Mouse (Mus musculus): ENCODE measurements at regions not wholly inside any gene's neighbourhood (a gene's known extent, or its start where the extent isn't known, plus 50 kb on each side); places are given as distances from the start of the nearest gene placed in this dataset.
"Not testable (repeated sequence)": the region's sequence is repeated elsewhere in the genome, so short reads cannot be mapped to it uniquely, and the experiment has no call there.

DNA sequence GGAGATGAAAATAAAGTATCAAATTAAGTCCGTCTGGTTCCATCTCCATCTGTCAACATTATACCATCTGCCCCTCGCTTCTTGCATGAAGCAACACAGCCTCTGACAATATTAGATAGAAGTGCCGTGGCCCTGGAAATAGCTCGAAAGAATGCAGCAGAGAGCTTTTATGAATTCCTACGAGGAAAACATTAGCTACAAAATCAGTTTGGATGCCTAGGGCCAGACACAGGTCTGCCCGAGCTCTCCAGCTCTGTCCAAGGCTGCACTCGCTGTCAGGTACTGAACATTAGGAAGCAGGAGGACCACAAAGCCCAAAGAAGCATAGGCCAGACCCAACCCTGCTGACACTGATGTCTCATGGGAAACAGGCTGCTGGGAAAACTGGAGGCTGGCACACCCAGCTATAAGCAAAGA lies 192.3 kb downstream of the Tcp10c start:
- Histone ChIP-seq H3K4me1 (replicated peaks) (no peaks in the 10 kb centered on the region), H3K4me2 (replicated peaks) (no peak overlapping the region), H3K27me3 (no peaks in the 10 kb centered on the region), H3K9me3 (peaks cover 71% of the 10 kb centered on the region), H3K27ac (no peak overlapping the region), H3K9ac (replicated peaks) (no peak overlapping the region), H3K4me3 (replicated peaks) (no peak overlapping the region), H3K36me3 (no peaks in the 10 kb centered on the region)
- ATAC-seq: no peak
- 84% methylated on average over 7 of the region's 7 CpGs for WGBS

DNA sequence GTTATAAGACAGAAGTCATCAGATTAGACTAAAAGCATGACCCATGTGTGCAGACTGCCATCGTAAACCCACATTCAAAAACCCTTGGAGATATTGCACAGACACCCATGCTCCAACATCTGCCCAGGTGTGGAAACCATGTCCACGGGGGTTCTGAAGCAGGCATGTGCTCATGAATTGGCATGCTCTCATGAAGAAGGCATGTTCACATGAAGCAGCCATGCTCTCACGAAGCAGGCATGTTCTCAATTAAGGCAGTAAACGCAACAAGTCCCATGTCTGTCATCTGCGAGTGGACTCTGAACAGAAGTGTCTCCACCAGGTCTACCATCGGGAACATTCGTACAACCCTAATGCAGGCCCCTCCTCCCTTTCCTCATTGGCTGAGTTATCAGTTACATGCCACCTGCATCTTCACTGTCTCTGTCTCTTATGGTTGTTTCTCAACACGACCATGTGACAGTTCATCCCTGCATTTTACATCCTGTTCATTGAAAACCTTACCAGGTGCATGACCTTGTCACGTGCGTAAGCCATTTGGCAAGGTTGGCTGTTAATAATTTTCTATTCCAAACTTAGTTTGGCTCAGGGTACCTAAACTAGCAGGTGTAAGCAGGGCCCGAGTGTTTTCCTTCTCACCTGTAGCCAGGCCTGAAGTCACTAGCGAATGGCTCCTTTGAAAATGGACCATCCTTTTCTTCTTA lies 193.4 kb downstream of the Tcp10c start:
- no peak for ATAC-seq
- Histone ChIP-seq H3K27me3 (no peaks in the 10 kb centered on the region), H3K9me3 (peaks cover 70% of the 10 kb centered on the region), H3K4me3 (replicated peaks) (no peak overlapping the region), H3K4me1 (replicated peaks) (no peaks in the 10 kb centered on the region), H3K36me3 (no peaks in the 10 kb centered on the region), H3K27ac (no peak overlapping the region), H3K9ac (replicated peaks) (no peak overlapping the region), H3K4me2 (replicated peaks) (no peak overlapping the region)
- WGBS: 66% methylated on average over 12 of the region's 12 CpGs

DNA sequence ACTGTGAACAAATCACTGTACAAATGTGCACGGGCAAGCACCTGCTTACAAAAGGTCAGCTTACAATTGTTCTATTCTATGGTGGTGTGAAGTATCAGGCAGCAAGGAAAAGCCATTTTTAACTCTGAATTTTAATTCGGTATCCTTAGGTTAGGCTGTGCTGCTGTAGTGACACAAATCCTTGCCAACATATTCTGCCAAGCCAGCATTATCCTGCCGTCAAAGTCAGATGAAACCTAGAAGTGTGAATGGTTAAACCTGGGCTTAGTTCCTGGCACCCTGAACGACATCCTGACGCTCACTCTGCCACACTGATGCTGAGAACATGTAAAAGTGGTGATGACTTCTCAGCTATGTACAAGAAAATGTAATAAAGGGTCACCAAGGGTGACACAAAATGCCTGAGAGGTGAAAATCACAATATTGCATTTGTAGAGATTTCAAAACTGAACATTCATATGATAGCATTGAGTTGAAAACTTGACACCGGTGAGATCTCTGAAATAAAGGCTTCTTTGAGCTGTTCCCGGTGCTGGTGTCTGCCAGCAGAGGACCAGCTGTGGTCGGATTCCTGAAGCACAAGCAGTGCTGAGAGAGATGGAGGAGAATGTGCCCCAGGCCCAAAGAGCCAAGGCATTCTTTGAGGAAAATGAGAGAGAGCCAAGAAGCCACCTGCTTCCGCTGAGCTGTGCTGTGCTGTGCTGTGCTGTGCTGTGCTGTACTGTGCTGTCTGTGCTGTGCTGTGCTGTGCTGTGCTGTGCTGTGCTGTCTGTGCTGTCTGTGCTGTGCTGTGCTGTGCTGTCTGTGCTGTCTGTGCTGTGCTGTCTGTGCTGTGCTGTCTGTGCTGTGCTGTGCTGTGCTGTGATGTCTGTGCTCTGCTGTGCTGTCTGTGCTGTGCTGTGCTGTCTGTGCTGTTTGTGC lies 195.9 kb downstream of the Tcp10c start:
- 68% methylated on average over 9 of the region's 9 CpGs for WGBS
- H3K9me3 ChIP-seq: peaks cover 52% of the 10 kb centered on the region
- no peak overlapping the region for H3K4me2 ChIP-seq (replicated peaks)
- H3K9ac ChIP-seq (replicated peaks): no peak overlapping the region
- no peak overlapping the region for H3K4me3 ChIP-seq (replicated peaks)
- peak; percentile 73 for ATAC-seq
- H3K27me3 ChIP-seq: no peaks in the 10 kb centered on the region
- peaks cover under 1% of the 10 kb centered on the region for H3K4me1 ChIP-seq (replicated peaks)
- no peaks in the 10 kb centered on the region for H3K36me3 ChIP-seq
- no peak overlapping the region for H3K27ac ChIP-seq

DNA sequence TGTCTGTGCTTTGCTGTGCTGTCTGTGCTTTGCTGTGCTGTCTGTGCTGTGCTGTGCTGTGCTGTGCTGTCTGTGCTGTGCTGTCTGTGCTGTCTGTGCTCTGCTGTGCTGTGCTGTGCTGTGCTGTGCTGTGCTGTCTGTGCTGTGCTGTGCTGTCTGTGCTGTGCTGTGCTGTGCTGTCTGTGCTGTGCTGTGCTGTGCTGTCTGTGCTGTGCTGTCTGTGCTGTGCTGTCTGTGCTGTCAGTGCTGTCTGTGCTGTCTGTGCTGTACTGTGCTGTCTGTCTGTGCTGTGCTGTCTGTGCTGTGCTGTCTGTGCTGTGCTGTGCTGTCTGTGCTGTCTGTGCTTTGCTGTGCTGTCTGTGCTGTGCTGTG lies 196.5 kb downstream of the Tcp10c start:
- H3K27me3 ChIP-seq; H3K4me3 ChIP-seq (replicated peaks); H3K9ac ChIP-seq (replicated peaks); H3K4me1 ChIP-seq (replicated peaks); H3K4me2 ChIP-seq (replicated peaks); H3K27ac ChIP-seq; H3K36me3 ChIP-seq: not testable (repeated sequence)
- peaks cover 49% of the 10 kb centered on the region for H3K9me3 ChIP-seq
- peak; percentile 77 for ATAC-seq

DNA sequence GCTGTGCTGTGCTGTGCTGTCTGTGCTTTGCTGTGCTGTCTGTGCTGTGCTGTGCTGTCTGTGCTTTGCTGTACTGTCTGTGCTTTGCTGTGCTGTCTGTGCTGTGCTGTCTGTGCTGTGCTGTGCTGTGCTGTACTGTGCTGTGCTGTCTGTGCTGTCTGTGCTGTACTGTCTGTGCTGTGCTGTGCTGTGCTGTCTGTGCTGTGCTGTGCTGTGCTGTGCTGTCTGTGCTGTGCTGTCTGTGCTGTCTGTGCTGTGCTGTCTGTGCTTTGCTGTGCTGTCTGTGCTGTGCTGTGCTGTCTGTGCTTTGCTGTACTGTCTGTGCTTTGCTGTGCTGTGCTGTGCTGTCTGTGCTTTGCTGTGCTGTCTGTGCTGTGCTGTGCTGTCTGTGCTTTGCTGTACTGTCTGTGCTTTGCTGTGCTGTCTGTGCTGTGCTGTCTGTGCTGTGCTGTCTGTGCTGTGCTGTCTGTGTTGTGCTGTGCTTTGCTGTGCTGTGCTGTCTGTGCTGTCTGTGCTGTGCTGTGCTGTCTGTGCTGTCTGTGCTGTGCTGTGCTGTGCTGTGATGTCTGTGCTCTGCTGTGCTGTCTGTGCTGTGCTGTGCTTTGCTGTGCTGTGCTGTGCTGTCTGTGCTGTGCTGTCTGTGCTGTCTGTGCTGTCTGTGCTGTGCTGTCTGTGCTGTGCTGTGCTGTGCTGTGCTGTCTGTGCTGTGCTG lies 197.5 kb downstream of the Tcp10c start:
- ATAC-seq: peak; percentile 78
- H3K4me1 ChIP-seq (replicated peaks); H3K4me2 ChIP-seq (replicated peaks); H3K27me3 ChIP-seq; H3K9ac ChIP-seq (replicated peaks); H3K27ac ChIP-seq; H3K36me3 ChIP-seq; H3K4me3 ChIP-seq (replicated peaks): not testable (repeated sequence)
- H3K9me3 ChIP-seq: peaks cover 44% of the 10 kb centered on the region

DNA sequence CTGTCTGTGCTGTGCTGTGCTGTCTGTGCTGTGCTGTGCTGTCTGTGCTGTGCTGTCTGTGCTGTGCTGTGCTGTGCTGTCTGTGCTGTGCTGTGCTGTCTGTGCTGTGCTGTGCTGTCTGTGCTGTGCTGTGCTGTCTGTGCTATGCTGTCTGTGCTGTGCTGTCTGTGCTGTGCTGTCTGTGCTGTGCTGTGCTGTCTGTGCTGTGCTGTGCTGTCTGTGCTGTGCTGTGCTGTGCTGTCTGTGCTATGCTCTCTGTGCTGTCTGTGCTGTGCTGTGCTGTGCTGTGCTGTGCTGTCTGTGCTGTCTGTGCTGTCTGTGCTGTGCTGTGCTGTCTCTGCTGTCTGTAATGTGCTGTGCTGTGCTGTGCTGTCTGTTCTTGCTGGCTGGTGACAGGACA lies 198.5 kb downstream of the Tcp10c start:
- not testable (repeated sequence) for H3K9ac ChIP-seq (replicated peaks); H3K4me2 ChIP-seq (replicated peaks); H3K4me1 ChIP-seq (replicated peaks); H3K4me3 ChIP-seq (replicated peaks); H3K27ac ChIP-seq; H3K27me3 ChIP-seq; H3K36me3 ChIP-seq
- peaks cover 35% of the 10 kb centered on the region for H3K9me3 ChIP-seq
- ATAC-seq: peak; percentile 76

DNA sequence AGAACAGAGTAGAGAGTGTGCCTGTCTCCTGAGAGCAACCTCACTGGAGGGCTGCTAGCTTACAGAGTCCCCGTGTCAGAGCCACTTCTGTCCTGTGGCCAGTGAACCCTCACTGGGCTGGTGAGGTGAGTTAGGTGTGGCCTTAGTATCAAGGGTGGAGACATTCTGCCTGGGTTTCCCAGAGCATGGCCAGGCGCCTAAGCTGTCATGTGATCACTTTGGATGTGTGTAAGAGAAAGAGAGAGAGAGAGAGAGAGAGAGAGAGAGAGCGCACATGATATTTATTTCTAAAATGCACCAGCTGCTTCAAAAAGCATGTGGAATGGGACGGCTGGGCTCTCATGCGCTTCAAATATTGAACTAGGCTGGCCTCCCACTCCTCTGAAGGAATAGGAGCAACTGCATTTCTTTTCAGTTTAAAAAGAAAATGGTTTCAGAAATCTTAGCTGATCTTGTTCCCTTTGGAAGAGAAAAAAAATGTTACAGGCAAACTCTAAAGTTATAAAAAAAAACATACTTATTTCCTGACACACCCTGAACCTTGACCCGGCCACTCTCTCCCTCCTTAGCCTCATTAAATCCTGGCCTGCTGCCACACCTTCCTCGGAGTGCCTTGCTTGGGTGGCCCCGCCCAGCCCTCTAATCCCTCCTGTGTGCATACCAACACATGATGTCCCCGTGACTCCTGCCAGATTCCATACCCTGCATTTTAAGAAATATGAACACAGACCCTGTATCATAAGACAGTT lies 201.1 kb downstream of the Tcp10c start:
- H3K9ac ChIP-seq (replicated peaks); H3K4me3 ChIP-seq (replicated peaks); H3K27ac ChIP-seq; H3K4me1 ChIP-seq (replicated peaks); ATAC-seq; H3K36me3 ChIP-seq; H3K4me2 ChIP-seq (replicated peaks); H3K27me3 ChIP-seq: not testable (repeated sequence)
- peaks cover 14% of the 10 kb centered on the region for H3K9me3 ChIP-seq
- 33% methylated on average over 9 of the region's 9 CpGs for WGBS

DNA sequence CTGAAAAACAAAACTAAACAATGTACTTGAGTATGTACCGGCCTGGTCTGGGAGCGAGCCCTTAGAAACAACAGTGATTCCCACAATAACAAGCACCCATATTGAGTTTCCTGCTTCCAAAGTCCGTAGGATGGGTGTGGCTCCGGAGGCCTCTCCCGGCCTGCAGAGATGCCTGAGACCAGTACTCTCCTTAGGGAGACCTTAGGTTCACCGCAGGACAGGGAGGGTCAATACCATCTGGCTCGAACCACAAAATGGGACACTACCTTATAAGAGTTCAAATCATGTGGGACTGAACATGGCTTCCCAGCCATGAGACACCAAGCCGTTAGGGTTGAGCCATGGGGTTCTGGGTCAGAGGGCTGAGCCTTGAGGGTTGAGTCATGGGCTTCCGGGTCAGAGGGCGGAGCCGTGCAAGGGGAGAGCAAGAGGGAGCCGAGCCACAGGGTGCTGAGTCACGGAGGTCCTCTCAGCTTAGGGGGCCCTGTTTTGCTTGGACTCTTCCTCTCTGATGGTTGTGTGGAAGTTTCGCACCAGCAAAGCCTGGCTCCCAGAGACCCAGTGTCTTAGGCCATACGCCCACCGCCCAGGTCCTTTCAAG lies 201.8 kb downstream of the Tcp10c start:
- not testable (repeated sequence) for H3K4me1 ChIP-seq (replicated peaks); H3K4me2 ChIP-seq (replicated peaks); H3K4me3 ChIP-seq (replicated peaks); ATAC-seq; H3K36me3 ChIP-seq; H3K27me3 ChIP-seq; H3K9ac ChIP-seq (replicated peaks); H3K27ac ChIP-seq
- WGBS: 84% methylated on average over 16 of the region's 16 CpGs
- H3K9me3 ChIP-seq: peaks cover 11% of the 10 kb centered on the region

DNA sequence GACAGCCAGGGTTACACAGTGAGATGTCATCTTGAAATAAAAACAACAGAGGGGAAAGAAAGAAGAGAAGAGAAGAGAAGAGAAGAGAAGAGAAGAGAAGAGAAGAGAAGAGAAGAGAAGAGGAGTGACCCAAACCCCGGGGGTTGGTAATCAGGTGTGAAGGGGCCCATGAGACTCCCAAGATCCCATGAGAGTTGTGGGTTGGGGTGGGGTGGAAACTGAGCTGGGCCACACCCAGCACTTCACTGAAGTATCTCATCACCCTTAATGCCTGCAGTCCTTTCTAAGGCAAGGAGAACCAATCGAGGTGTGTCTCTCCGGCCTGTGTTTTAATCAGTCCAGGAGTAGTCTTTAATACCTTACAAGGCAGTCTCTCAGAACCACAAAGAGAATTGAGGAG lies 201.5 kb upstream of the Afdn start:
- H3K4me1 ChIP-seq (replicated peaks): peaks cover 5% of the 10 kb centered on the region

DNA sequence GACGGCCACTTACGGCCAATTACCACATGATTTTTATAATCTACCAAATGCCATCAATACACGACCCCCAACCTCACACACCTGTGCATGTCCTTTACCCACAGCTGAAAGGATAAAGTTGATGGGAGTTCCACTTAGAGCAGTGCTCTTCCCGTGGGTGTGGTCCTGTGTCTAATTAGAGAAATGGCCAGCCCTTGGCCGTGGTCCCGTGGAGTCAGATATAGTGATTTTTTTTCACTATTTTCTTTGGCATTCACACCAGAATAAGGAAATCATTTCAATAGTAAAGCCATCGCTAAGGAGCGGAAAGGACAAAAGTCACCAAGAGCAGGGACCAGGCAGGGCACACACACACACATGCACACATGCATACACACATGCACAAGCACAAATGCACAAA lies 199.0 kb upstream of the Afdn start:
- no peak for ATAC-seq
- 85% methylated on average over 8 of the region's 8 CpGs for WGBS

More for the DNA sequence above, 201.5 kb upstream of the Afdn start:
- no peak overlapping the region for H3K27ac ChIP-seq
- no peaks in the 10 kb centered on the region for H3K36me3 ChIP-seq
- no peak overlapping the region for H3K4me2 ChIP-seq (replicated peaks)
- no peak overlapping the region for H3K9ac ChIP-seq (replicated peaks)
- H3K9me3 ChIP-seq: no peaks in the 10 kb centered on the region
- 80% methylated on average over 3 of the region's 3 CpGs for WGBS
- no peak for ATAC-seq
- no peaks in the 10 kb centered on the region for H3K27me3 ChIP-seq
- no peak overlapping the region for H3K4me3 ChIP-seq (replicated peaks)

DNA sequence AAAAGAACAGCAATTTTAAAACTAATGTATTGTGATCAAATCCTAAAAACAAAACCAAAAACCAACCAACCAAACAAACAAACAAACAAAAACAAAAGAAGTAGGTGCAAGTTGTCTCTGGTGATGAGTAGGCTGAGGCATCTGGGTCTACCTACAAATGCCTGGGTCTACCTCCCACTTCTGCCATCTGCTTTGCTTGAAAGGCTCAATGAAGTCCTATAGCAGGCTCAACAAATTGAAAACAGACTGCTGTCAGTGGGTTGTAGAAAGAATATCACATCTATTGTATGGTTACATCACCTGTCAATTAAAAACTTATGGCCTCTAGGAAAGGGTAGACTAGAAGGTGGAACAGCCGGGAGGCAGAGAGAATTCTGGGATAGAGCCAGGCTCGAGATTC lies 197.4 kb upstream of the Afdn start:
- Histone ChIP-seq H3K36me3 (no peaks in the 10 kb centered on the region), H3K4me2 (replicated peaks) (no peak overlapping the region), H3K9ac (replicated peaks) (no peak overlapping the region), H3K27me3 (no peaks in the 10 kb centered on the region), H3K4me3 (replicated peaks) (no peak overlapping the region), H3K9me3 (no peaks in the 10 kb centered on the region), H3K27ac (no peak overlapping the region), H3K4me1 (replicated peaks) (no peaks in the 10 kb centered on the region)
- no peak for ATAC-seq
- 82% methylated on average over 2 of the region's 2 CpGs for WGBS

More for the DNA sequence above, 199.0 kb upstream of the Afdn start:
- no peaks in the 10 kb centered on the region for H3K36me3 ChIP-seq
- H3K9me3 ChIP-seq: no peaks in the 10 kb centered on the region
- no peak overlapping the region for H3K4me3 ChIP-seq (replicated peaks)
- no peak overlapping the region for H3K27ac ChIP-seq
- H3K27me3 ChIP-seq: no peaks in the 10 kb centered on the region
- H3K9ac ChIP-seq (replicated peaks): no peak overlapping the region
- no peaks in the 10 kb centered on the region for H3K4me1 ChIP-seq (replicated peaks)
- no peak overlapping the region for H3K4me2 ChIP-seq (replicated peaks)

Measured in midbrain, embryonic 13.5 days (tissue).